Mouse (Mus musculus): ENCODE measurements at regions not wholly inside any gene's neighbourhood (a gene's known extent, or its start where the extent isn't known, plus 50 kb on each side); places are given as distances from the start of the nearest gene placed in this dataset.

DNA sequence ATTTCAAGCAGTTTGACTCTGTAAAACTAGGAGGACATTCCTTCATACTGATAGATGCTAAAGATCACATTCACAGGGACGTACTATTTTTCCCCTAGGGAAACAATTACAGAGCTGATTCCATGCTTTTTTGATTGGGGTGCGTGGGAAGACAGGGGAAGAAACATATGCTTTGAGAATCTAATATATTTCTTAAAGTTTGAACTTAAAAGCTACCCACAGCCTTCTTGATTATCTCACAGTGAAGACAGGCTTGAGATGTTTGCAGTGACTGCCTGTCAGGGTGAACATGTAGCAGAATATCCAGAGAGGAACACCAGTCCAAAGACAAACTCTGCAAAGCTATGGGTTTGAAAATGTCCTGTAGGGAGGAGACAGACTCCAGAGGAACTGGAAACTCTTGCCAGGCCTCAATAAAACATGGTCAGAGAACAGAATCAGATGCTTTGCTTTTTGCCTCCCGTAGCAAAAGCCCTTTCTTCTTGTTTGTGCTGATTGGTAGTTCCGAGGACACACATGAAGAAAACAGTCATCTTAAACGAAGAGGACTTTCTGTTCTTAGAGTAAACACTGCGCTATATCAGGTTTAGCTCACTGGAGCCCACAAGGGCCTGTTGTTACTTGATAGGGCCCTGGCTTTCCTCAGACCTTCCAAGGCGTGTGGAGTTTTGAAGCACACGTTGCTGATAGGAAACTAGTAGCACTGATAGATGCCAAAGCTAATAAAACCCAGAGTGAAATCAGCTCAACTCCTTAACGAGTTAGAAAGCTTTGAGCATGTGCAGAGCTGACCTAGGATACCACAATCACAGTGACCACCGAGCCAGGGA is 630.8 kb downstream of the Lmo4 start:
- DNase-seq, result no peak

DNA sequence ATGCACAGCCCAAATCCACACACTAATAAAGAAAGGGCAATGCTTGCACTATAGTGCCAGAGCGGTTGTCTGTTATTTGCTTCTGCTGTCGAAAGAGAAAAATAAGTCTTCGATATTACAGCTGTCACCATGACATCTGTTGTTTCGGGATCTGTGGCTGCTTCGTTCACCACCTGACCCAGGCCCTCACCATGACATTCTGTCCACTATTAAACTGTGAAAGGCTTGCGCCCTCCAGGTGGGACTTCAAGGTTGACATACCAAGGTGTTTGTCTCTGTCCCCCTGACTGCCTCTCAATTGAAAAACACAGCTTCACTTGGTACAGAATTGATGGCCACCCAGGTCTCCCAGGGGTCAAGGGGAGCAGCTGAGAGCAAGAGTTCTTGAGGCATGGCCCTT is 635.1 kb downstream of the Lmo4 start:
- DNase-seq, result no peak

GRCm38 (mm10) chr3:143565067-143565466 is 640.0 kb downstream of the Lmo4 start:
- DNase-seq, result no peak

GRCm38 (mm10) chr3:143542811-143543210 is 661.0 kb upstream of the Pkn2 start:
- no peak for DNase-seq

DNA sequence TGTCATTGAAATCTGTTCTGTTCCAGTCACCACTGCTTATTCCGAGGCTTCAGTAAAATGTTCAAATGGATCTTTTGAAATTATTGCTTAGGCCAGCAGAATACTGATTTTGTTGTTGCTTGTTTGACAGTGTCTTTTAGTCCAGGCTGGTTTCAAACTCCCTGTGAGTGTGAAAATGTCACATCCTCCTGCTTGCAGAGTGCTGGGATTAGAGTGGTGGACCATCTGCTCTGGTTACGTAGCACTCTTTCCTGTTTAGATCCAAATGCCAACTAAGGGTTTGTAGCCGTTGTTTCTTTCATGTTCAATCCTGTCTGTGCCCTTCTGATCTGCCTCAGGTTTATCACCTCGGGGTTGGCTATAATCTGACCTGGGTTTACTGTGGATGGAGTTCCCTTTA is 646.2 kb upstream of the Pkn2 start:
- DNase-seq, result no peak

DNA sequence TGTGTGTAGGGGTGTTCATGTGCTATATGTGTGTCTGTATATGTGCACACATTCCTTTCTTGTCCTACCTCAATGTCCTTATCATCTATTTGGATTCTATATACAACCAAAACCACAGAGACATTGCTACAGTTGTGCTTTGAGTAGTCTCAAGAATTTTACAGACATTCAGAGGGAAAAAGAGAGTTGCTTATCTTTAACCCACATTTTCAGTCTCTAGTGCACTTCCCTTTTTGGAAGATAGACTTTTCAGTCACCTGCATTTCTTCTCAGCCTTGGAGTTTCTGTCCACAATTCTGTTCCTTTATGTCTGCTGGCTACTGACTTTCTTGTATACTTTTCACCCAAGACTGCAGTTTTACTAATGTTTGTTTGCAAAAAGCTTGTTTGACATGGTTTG is 645.5 kb upstream of the Pkn2 start:
- DNase-seq, result no peak

DNA sequence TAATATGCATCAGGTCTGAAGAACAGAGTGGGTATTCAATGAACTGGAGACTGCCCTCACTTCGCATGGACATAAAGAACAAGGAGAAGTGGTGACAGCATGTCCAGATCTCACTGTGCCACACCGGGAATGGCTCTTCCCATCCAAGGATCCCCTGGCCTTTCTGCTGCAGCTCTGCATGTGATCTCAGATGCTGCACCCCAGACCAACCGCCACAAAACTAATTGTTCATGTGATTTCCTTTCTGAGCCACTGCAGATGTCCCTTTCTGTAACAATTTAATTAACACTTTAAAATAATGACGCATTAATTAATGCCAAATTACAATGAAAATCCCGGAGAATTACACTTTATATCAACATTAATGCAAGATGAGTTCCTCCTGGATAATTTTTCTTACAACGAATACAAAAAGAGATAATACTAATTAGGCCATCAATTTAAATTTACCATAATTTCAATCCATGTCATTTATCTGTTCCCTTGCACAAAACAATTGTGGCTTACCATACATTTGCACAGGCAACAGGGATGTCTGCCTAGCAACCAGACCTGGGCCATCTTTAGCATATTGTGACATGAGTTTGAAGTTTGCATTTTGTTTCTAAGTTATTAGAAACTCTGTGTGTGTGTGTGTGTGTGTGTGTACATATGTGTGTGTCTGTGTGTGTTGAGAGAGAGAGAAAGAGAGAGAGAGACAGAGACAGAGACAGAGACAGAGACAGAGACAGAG is 630.9 kb upstream of the Pkn2 start:
- no peak for DNase-seq

DNA sequence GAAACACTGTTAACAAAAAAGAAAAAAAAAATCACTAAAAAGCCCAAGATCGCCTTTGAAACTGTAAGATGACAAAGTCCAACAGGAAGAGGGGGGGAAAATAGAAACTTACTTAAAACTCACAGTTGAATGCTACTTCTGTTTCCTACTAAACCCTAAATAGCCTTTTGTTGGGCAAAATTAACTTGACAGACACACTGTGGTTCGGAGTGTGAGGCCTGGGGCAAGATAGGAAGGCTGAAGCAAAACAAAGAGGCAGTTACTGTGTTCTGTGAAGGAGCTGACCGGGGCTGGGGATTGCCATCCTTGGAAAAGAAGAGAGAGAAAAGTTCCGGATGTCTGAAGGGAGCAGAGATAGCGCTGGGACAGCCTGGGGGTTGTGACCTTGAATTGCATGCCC is 627.7 kb upstream of the Pkn2 start:
- no peak for DNase-seq

DNA sequence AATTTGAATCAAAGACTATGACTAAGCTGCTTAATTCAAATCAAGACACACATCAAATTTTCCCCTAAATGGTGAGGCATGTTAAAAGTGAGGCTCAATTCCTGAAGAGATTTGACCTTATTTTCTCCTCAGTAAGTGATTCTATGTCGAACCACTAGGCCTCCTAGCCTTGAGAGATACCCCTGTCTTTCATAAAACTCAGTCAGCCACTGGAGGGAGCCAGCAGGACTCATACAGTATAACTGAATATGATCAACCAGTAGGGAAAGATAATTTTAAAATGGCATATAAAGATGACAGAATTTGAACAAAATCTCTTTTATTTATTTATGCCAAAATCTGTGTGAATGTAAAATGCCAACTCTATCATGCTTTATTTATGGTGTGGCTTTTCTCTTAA is 626.5 kb upstream of the Pkn2 start:
- DNase-seq, result no peak

- no peak for DNase-seq
Observed at GRCm38 (mm10) chr3:143501017-143501416, 619.2 kb upstream of the Pkn2 start.

DNA sequence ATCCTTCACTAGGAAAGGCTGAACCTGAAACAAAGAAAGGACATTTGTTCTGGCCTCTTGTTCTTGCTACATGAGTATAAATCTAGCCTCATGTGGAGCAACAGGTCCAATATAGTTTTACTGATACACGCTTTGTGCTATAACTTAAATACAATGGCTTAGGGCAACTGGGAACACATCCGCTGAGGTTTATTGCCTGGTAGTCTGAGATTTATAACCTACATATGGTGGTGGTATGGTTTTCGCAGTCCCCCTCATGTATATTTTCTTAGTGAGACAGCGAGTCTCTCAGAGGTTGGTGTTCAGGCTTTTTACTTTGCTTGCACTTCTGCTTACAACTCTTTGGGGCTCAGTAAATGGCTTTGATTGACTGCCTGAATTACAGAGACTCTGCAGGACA is 613.6 kb upstream of the Pkn2 start:
- no peak for DNase-seq

GRCm38 (mm10) chr3:143477916-143478610 is 596.3 kb upstream of the Pkn2 start:
- no peak for DNase-seq

- DNase-seq, result no peak
Observed at GRCm38 (mm10) chr3:143475461-143475860, 593.7 kb upstream of the Pkn2 start.

GRCm38 (mm10) chr3:143447005-143447709 is 565.4 kb upstream of the Pkn2 start:
- DNase-seq, result no peak

GRCm38 (mm10) chr3:143417401-143417800 is 535.6 kb upstream of the Pkn2 start:
- DNase-seq, result no peak

DNA sequence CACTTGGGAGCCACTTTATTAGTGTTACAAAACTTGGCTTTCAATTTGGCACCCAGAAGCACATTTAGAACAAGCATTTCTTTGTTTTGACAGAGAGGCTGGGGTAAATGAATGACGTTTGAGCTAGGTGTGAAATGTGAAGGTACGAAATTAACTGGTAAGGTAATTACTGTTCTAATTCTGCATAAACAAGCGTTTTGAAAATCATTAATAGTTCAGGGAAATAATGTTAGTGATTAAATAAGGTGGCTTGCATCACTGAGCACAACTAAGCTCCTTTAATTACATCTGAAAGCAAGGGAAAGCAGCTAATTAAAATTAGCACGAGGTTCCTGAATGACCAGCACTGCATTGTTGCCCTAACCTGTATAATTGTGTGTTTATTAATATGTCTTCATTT is 529.9 kb upstream of the Pkn2 start:
- no peak for DNase-seq

GRCm38 (mm10) chr3:143398966-143399365 is 517.2 kb upstream of the Pkn2 start:
- DNase-seq, result no peak

DNA sequence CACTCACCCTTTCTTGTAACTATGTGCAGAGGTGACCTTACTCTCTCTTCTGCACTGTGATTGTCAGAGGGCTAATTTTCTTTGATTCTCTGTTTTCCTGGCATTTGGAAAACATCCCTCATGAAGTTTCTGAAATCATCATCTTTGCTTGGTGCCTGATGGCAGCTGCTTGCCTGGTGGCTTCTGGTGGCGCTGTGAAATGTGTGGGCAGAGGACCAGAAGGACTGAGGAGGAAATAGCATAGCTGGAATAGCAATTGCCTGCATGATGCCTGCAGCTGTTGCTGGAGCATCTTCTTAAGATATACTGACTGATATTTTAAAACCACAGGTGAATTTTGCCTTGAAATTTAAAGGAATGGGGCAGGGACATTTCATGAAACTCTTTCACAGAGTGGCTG is 502.6 kb upstream of the Pkn2 start:
- DNase-seq, result no peak

DNA sequence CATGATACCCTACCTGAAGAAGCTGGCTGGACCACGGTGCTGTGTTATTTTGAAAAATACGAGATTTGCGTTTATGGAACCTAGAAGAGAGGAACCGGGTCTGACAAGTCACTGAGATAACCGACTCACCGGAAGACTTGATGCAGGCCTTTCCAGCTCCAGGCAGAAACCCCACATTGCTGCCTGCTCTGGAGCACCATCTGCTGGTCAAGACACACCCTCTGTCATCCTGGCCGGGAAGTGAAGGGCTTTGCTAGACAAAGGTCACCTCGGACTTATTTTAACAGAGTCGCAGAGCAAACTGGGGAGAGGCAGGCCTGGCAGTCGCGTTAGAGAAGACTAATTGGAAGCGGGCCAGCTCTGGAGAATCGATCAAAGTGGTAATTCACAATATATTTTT is 497.4 kb upstream of the Pkn2 start:
- DNase-seq, result peak; percentile 19

- DNase-seq, result no peak
Observed at GRCm38 (mm10) chr3:143377446-143377845, 495.6 kb upstream of the Pkn2 start.

- no peak for DNase-seq
Observed at GRCm38 (mm10) chr3:143375527-143376061, 493.8 kb upstream of the Pkn2 start.

DNA sequence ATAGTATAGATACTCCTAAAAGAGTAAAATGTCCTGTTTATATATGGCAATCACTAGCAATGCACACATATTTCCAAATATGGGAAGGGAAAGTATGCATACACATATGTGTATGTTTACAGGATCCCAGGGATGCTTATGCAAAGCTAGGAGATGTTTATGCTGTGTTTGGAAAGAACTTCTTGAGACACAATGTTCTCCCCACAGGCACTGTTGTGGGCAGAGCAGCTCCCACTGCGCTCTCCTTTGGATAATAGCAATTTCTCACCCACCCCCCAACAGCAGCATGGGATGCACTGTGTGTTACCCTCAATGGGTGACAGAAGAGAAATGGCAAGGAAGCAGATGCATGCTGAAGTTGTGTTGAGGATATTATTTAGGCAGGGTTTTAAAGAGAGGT is 491.7 kb upstream of the Pkn2 start:
- DNase-seq, result no peak

- no peak for DNase-seq
Observed at GRCm38 (mm10) chr3:143369002-143369401, 487.2 kb upstream of the Pkn2 start.

Data from cerebellum, adult 9-11 months (tissue).